Mouse (Mus musculus) midbrain, embryonic 13.5 days (tissue): ENCODE measurements around the gene A630095N17Rik. TPM values are rescaled to one million over a fixed set of nuclear protein-coding genes. Genes with fewer than 3 reads are reported as not detected.

Source experiments
- ATAC-seq: fragments of 200-750 bp; cut with Nextera tagmentation; 2 replicates; pipeline ENCODE4 v1.8.0; 2017; ENCODE audit warnings: mild to moderate bottlenecking, moderate TSS enrichment, moderate library complexity
- H3K27ac ChIP-seq: fragments of 300-500 bp; sonication (generic); 2 replicates; pipeline ENCODE4 v1.5.1; 2015; ENCODE audit warnings: inconsistent platforms, mild to moderate bottlenecking, moderate library complexity
- H3K27me3 ChIP-seq: fragments of 300-500 bp; sonication (generic); 2 replicates; pipeline ENCODE4 v1.6.1; 2015; ENCODE audit warnings: mild to moderate bottlenecking, inconsistent platforms
- H3K36me3 ChIP-seq: fragments of 300-500 bp; sonication (generic); 2 replicates; pipeline ENCODE4 v1.6.1; 2015; ENCODE audit warnings: mild to moderate bottlenecking, inconsistent platforms
- H3K4me1 ChIP-seq: fragments of 300-500 bp; sonication (generic); replicated peaks from 2 replicates; pipeline ENCODE4 v1.6.1; 2015; ENCODE audit warnings: inconsistent platforms
- H3K4me2 ChIP-seq: fragments of 300-500 bp; sonication (generic); replicated peaks from 2 replicates; pipeline ENCODE4 v1.6.1; 2015; ENCODE audit warnings: moderate library complexity, mild to moderate bottlenecking, inconsistent platforms
- H3K4me3 ChIP-seq: fragments of 300-500 bp; sonication (generic); replicated peaks from 2 replicates; pipeline ENCODE4 v1.5.1; 2015; ENCODE audit warnings: mild to moderate bottlenecking, inconsistent platforms
- H3K9ac ChIP-seq: fragments of 300-500 bp; sonication (generic); replicated peaks from 2 replicates; pipeline ENCODE4 v1.6.1; 2015; ENCODE audit warnings: mild to moderate bottlenecking, inconsistent platforms
- H3K9me3 ChIP-seq: fragments of 300-500 bp; sonication (generic); 2 replicates; pipeline ENCODE4 v1.6.1; 2016; ENCODE audit warnings: mild to moderate bottlenecking, inconsistent platforms
- WGBS: fragments of 180-500 bp; shearing (Covaris S2); methylation state at CpG from one replicate; pipeline ENCODE4 v1.1.7; 2015; 5-methylcytosine and 5-hydroxymethylcytosine counted together
- polyA plus RNA-seq: library from polyadenylated mRNA; unstranded; fragments of >200 nt; fragmentation: Nextera tagmentation; extraction: Ambion mirVana; gene quantifications from 2 replicates; pipeline ENCODE4 v1.2.1, GENCODE M21; 2015

The A630095N17Rik gene
- polyA plus RNA-seq, 1 experiment from 2014 or later: not detected

DNA sequence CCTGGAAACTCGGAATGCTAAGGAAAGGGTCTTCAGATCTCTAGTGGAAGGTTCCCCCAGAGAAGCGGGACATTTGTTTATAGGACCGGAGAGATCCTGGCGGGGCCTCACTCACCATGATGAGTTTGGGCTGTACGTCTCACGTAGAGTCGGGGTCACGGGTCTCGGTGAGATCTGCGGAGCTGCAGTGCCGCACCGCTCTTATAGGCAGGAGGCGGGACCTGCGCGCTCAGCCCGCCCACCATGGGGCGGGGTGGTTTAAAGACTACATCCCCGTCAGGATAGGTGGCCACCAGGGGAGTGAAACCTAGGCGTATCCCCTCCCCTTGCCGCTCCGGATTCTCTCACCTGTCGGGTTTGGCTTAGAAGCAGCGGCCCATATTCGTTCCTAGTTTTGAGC, 12.8 kb downstream of the A630095N17Rik start:
- Histone ChIP-seq H3K9ac (peak overlapping the region; percentile 68), H3K4me3 (peak overlapping the region; percentile 56), H3K9me3 (no peaks in the 10 kb centered on the region), H3K27ac (no peak overlapping the region), H3K4me1 (peaks cover 24% of the 10 kb centered on the region), H3K36me3 (peaks cover 20% of the 10 kb centered on the region), H3K27me3 (peaks cover 78% of the 10 kb centered on the region), H3K4me2 (peak overlapping the region; percentile 95)
- ATAC-seq: peak; percentile 90
- WGBS: under 1% methylated on average over 24 of the region's 24 CpGs

GRCm38 (mm10) chr1:75218227-75219001, 13.5 kb downstream of the A630095N17Rik start:
- Histone ChIP-seq H3K4me3 (peak overlapping the region; percentile 56), H3K4me1 (peaks cover 25% of the 10 kb centered on the region), H3K27me3 (peaks cover 78% of the 10 kb centered on the region), H3K36me3 (peaks cover 27% of the 10 kb centered on the region), H3K4me2 (peak overlapping the region; percentile 95), H3K9ac (peak overlapping the region; percentile 68), H3K9me3 (no peaks in the 10 kb centered on the region), H3K27ac (no peak overlapping the region)
- ATAC-seq: peak; percentile 77
- 3% methylated on average over 38 of the region's 38 CpGs for WGBS

DNA sequence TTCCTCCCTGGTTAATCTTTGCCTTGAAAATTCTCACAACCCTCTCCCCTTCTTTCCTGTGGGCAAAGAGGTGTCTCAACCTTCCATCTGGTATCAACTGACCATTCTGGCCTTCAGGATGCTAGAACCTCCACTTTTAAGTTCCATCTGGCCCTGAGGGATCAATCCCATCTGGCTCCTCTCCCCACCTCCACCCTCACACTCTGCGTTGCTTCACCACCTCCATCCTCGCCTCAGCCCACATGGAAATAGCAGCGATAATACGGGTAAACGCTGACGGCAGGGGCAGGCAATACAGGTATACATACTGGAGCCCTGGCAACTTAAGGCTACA, 14.0 kb downstream of the A630095N17Rik start:
- no peak overlapping the region for H3K27ac ChIP-seq
- 7% methylated on average over 6 of the region's 6 CpGs for WGBS

DNA sequence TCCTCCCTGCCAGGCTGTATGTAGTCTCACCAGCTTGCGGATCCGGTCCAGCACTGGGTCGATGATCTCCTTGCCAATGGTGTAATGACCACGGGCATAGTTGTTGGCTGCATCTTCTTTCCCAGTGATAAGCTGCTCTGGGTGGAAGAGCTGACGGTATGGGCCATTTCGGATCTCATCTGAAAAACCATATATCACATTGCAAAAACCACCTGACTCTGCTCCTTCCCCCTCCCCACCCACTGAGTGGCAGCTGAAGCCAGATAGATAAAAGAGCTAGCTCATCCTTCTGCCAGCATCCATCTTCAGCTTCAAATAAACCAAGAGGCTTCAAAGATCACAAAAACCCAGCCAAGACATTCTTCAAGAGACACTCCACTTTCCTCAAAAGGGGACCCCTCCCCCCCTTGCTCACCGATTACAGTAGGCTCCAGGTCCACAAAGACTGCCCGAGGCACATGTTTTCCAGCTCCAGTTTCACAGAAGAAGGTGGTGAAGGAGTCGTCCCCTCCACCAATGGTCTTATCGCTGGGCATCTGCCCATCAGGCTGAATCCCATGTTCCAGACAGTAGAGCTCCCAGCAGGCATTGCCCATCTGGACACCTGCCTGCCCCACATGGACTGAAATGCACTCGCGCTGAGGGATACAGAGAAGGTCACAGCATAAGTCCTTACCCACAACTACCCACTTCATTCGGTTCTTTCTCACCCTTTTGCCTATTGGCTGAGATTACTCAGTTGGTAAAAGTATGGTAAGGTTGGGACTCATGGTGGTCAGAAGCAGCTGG, 14.9 kb downstream of the A630095N17Rik start:
- H3K4me2 ChIP-seq: no peak overlapping the region
- 85% methylated on average over 13 of the region's 13 CpGs for WGBS
- H3K9ac ChIP-seq: no peak overlapping the region

More for the DNA sequence above, 14.0 kb downstream of the A630095N17Rik start:
- no peak for ATAC-seq
- H3K4me2 ChIP-seq: peak overlapping the region; percentile 95; the same call in 1 of the 2 replicates
- H3K9me3 ChIP-seq: no peaks in the 10 kb centered on the region
- peaks cover 30% of the 10 kb centered on the region for H3K4me1 ChIP-seq
- peaks cover 32% of the 10 kb centered on the region for H3K36me3 ChIP-seq
- peaks cover 73% of the 10 kb centered on the region for H3K27me3 ChIP-seq
- peak overlapping the region; percentile 56; the same call in 1 of the 2 replicates for H3K4me3 ChIP-seq
- 0 out of 2 replicates have a peak overlapping the region, but pooled peaks have one; percentile 68 for H3K9ac ChIP-seq

GRCm38 (mm10) chr1:75215785-75216184, 16.1 kb downstream of the A630095N17Rik start:
- H3K4me3 ChIP-seq: no peak overlapping the region
- no peak for ATAC-seq
- no peaks in the 10 kb centered on the region for H3K9me3 ChIP-seq
- H3K4me2 ChIP-seq: no peak overlapping the region
- H3K4me1 ChIP-seq: peaks cover 49% of the 10 kb centered on the region
- peaks cover 42% of the 10 kb centered on the region for H3K36me3 ChIP-seq
- 95% methylated on average over 9 of the region's 9 CpGs for WGBS
- peaks cover 52% of the 10 kb centered on the region for H3K27me3 ChIP-seq
- no peak overlapping the region for H3K27ac ChIP-seq
- no peak overlapping the region for H3K9ac ChIP-seq

More for the DNA sequence above, 14.9 kb downstream of the A630095N17Rik start:
- Histone ChIP-seq H3K36me3 (peaks cover 41% of the 10 kb centered on the region), H3K9me3 (no peaks in the 10 kb centered on the region), H3K27ac (no peak overlapping the region), H3K27me3 (peaks cover 64% of the 10 kb centered on the region), H3K4me1 (peaks cover 39% of the 10 kb centered on the region), H3K4me3 (no peak overlapping the region)
- no peak for ATAC-seq

DNA sequence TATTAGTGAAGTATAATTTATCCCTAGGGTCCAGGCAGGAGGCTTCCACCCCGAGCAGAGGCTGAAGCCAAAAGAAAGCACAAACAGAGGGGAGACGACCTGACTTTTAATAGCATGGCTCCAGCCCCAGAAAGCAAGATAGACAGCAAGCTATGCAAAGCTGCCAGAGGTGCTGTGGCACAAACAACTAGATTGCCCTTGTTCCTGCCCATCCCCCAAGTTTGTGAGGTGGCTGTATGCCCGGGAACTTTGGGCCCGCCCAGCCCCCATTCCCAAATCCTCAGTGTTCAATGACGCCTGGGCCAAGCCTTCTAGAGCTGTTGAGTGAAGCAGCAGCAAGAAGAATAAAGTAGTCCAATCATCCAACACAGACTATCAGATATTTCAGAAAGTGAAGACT, 17.0 kb downstream of the A630095N17Rik start:
- peaks cover 42% of the 10 kb centered on the region for H3K36me3 ChIP-seq
- H3K4me2 ChIP-seq: no peak overlapping the region
- no peak overlapping the region for H3K9ac ChIP-seq
- 75% methylated on average over 5 of the region's 5 CpGs for WGBS
- ATAC-seq: no peak
- H3K27ac ChIP-seq: no peak overlapping the region
- peaks cover 54% of the 10 kb centered on the region for H3K4me1 ChIP-seq
- H3K4me3 ChIP-seq: no peak overlapping the region
- no peaks in the 10 kb centered on the region for H3K9me3 ChIP-seq
- H3K27me3 ChIP-seq: peaks cover 43% of the 10 kb centered on the region

GRCm38 (mm10) chr1:75214442-75214841, 17.5 kb downstream of the A630095N17Rik start:
- H3K9ac ChIP-seq: no peak overlapping the region
- H3K27ac ChIP-seq: no peak overlapping the region
- 84% methylated on average over 2 of the region's 2 CpGs for WGBS
- H3K27me3 ChIP-seq: peaks cover 40% of the 10 kb centered on the region
- no peak overlapping the region for H3K4me3 ChIP-seq
- no peak overlapping the region for H3K4me2 ChIP-seq
- H3K9me3 ChIP-seq: no peaks in the 10 kb centered on the region
- no peak for ATAC-seq
- peaks cover 42% of the 10 kb centered on the region for H3K36me3 ChIP-seq
- peaks cover 54% of the 10 kb centered on the region for H3K4me1 ChIP-seq

DNA sequence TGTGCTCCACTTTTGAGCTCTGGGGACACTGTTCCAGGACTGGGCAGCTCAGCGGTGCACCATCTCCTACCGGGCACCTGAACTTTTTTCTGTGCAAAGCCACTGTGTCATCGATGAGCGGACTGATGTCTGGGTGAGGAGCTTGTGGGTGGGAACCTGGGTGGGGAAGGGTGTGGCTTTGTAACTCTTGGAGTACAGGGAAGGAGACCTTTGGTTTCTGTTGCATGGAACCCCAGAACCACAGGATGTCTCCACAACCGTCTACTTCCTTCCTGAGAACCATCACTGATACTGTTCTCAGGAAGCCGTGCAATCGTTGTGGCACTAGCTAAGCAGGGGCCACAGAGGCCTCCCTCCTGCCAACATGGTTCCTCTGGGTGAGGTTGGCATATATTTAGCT, 18.8 kb downstream of the A630095N17Rik start:
- H3K36me3 ChIP-seq: peaks cover 42% of the 10 kb centered on the region
- no peak overlapping the region for H3K9ac ChIP-seq
- no peak overlapping the region for H3K4me3 ChIP-seq
- no peaks in the 10 kb centered on the region for H3K9me3 ChIP-seq
- peaks cover 53% of the 10 kb centered on the region for H3K4me1 ChIP-seq
- WGBS: 89% methylated on average over 7 of the region's 7 CpGs
- peaks cover 28% of the 10 kb centered on the region for H3K27me3 ChIP-seq
- no peak overlapping the region for H3K4me2 ChIP-seq
- no peak overlapping the region for H3K27ac ChIP-seq
- no peak for ATAC-seq

DNA sequence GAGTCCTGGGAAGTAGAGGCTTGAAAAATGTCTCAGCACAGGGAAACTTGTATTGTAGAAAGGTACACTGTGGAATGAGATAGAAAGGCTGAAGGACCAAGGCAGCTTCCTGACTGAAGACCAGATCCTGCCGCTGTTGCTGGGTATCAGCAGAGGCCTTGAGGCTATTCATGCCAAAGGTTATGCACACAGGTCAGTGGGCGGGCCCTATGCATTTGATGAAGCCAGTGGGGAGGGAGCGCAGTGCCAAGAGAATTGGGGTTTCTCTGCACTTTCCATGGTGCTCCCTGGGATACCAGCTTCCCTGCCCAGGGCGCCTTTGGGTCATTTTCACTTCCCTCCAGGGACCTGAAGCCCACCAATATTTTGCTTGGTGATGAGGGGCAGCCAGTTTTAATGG, 19.4 kb downstream of the A630095N17Rik start:
- Histone ChIP-seq H3K9ac (no peak overlapping the region), H3K9me3 (no peaks in the 10 kb centered on the region), H3K4me3 (no peak overlapping the region), H3K4me2 (no peak overlapping the region), H3K27ac (no peak overlapping the region), H3K36me3 (peaks cover 42% of the 10 kb centered on the region), H3K27me3 (peaks cover 22% of the 10 kb centered on the region), H3K4me1 (peaks cover 51% of the 10 kb centered on the region)
- 81% methylated on average over 4 of the region's 4 CpGs for WGBS
- ATAC-seq: no peak

DNA sequence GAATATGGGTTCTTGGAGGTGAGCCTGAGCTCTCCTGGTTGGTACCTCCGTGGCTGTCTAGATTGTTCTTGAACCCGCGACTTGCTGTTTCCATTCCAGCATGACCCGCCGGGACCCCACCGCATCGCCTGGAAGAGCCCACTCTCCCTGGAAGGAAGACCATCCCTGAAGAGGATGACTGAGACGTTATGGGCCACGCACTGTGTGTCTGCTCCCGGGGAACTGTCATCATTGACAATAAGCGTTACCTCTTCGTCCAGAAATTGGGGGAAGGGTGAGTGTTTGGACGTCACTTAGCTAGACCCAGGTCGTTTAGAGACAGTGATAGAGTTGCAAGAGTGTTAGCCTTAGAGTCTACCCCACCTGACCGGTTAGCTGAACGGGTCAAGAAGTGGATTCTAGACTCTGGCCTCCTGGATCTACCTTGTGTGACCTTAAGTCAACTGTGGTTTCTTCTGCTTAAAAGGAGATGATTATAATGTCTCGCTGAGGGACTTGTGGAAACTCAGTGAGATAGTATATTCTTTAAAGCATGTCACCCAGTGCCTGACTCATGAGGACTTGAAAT, 20.7 kb downstream of the A630095N17Rik start:
- peak overlapping the region; percentile 95 for H3K9ac ChIP-seq
- H3K4me2 ChIP-seq: peak overlapping the region; percentile 99
- peak; percentile 35 for ATAC-seq
- H3K4me3 ChIP-seq: peak overlapping the region; percentile 98
- H3K4me1 ChIP-seq: peaks cover 51% of the 10 kb centered on the region
- WGBS: 14% methylated on average over 17 of the region's 17 CpGs
- peaks cover 42% of the 10 kb centered on the region for H3K36me3 ChIP-seq
- no peak overlapping the region for H3K27ac ChIP-seq
- no peaks in the 10 kb centered on the region for H3K9me3 ChIP-seq
- H3K27me3 ChIP-seq: peaks cover 9% of the 10 kb centered on the region

DNA sequence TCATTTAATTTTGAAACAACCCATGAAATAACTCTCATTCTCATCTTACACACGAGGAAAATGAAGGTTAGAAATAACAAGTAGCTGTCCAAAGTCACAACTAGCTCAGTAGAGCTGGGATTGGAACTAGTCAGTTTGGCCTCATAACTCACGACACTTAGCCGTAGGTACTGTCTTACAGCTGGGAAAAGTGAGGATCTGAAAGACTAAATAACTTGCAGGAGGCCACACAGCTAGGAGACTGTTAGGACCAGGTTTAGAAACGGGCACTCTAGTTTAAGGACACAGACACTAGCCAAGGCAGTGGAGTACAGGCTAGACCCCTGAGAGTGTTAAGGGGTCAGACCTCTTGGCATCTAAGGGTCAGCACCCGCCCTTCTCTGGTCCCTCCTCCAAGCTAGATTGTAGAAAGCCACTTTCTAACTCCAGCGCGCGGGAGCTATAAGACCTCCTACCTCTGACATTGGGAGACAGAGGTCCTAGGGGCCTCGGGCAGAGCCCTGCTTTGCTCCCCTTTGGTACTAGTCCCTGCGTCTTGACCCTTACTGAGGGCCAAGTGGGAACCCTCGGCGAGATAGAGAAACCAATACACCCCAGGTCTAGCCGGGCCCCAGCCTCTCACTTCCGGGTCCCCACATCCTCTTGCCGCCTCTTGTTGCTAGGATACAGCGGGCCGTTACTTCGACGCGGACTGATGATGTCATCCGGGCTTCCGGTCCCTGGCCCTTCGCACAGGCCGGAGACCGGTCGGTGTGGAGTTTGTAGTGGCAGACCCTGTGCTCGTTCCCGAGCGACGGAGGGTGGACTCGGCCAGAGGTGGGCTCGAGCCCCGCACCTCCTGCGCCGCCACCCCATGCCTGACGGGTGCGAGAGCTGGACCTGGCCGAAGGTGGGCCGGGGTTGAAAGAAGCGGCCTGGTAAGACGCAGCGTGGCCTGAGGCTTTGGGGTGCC, 21.5 kb downstream of the A630095N17Rik start, which contains the start of the genes Glb1l and Stk16:
Gene Glb1l, minus strand, starts transcription at position 678 of the 952 bp plus-strand sequence.
Gene Stk16, plus strand, starts transcription at position 703 of the 952 bp plus-strand sequence.
- Histone ChIP-seq H3K9me3 (no peaks in the 10 kb centered on the region), H3K4me1 (peaks cover 51% of the 10 kb centered on the region), H3K4me2 (peak within 1 kb of the TSS; percentile 99), H3K9ac (peak within 1 kb of the TSS; percentile 95), H3K27ac (no peak within 1 kb of the TSS), H3K36me3 (peaks cover 36% of the 10 kb centered on the region), H3K27me3 (peaks cover 3% of the 10 kb centered on the region; the same call in 1 of the 2 replicates), H3K4me3 (peak within 1 kb of the TSS; percentile 98)
- WGBS: 5% methylated on average over 42 of the region's 42 CpGs
- peak; percentile 97 for ATAC-seq
